Mouse (Mus musculus): ENCODE measurements around the gene Vmn1r230. TPM values are rescaled to one million over a fixed set of nuclear protein-coding genes. Genes with fewer than 3 reads are reported as not detected.

The Vmn1r230 gene
- polyA plus RNA-seq (2014; fragmentation: Illumina TruSeq; extraction: RNeasy Lipid Tissue Mini Kit (QIAGEN cat#74804); ENCODE audit: low read depth, low replicate concordance), result not detected

GRCm38 (mm10) chr17:20840144-20840543 is at the start of gene Vmn1r230:
Vmn1r230 (plus strand) TSS chr17:20840444.

GRCm38 (mm10) chr17:20811255-20811654 is 29.0 kb upstream of the Vmn1r230 start, which contains the start of gene Vmn1r229:
Vmn1r229 (plus strand) TSS chr17:20811555.

Other genes starting within 250 kb of the Vmn1r230 start
- gene Vmn2r110, start 244.0 kb upstream of the Vmn1r230 start, polyA plus RNA-seq (2014; fragmentation: Illumina TruSeq; extraction: RNeasy Lipid Tissue Mini Kit (QIAGEN cat#74804); ENCODE audit: low read depth, low replicate concordance), result not detected
- gene Fpr-rs3, start 215.6 kb upstream of the Vmn1r230 start, polyA plus RNA-seq (2014; fragmentation: Illumina TruSeq; extraction: RNeasy Lipid Tissue Mini Kit (QIAGEN cat#74804); ENCODE audit: low read depth, low replicate concordance), result not detected
- gene Vmn1r226, start 157.6 kb upstream of the Vmn1r230 start, polyA plus RNA-seq (2014; fragmentation: Illumina TruSeq; extraction: RNeasy Lipid Tissue Mini Kit (QIAGEN cat#74804); ENCODE audit: low read depth, low replicate concordance), result not detected
- gene Vmn1r227, start 110.6 kb upstream of the Vmn1r230 start, polyA plus RNA-seq (2014; fragmentation: Illumina TruSeq; extraction: RNeasy Lipid Tissue Mini Kit (QIAGEN cat#74804); ENCODE audit: low read depth, low replicate concordance), result not detected
- not detected for gene Vmn1r228, start 54.3 kb upstream of the Vmn1r230 start, polyA plus RNA-seq (2014; fragmentation: Illumina TruSeq; extraction: RNeasy Lipid Tissue Mini Kit (QIAGEN cat#74804); ENCODE audit: low read depth, low replicate concordance)
- gene Vmn1r229, start 28.9 kb upstream of the Vmn1r230 start, polyA plus RNA-seq (2014; fragmentation: Illumina TruSeq; extraction: RNeasy Lipid Tissue Mini Kit (QIAGEN cat#74804); ENCODE audit: low read depth, low replicate concordance), result not detected
- not detected for gene Vmn1r231, start 64.6 kb downstream of the Vmn1r230 start, polyA plus RNA-seq (2014; fragmentation: Illumina TruSeq; extraction: RNeasy Lipid Tissue Mini Kit (QIAGEN cat#74804); ENCODE audit: low read depth, low replicate concordance)
- not detected for gene Vmn1r232, start 79.3 kb downstream of the Vmn1r230 start, polyA plus RNA-seq (2014; fragmentation: Illumina TruSeq; extraction: RNeasy Lipid Tissue Mini Kit (QIAGEN cat#74804); ENCODE audit: low read depth, low replicate concordance)
- gene Ppp2r1a, start 104.9 kb downstream of the Vmn1r230 start, polyA plus RNA-seq (2014; fragmentation: Illumina TruSeq; extraction: RNeasy Lipid Tissue Mini Kit (QIAGEN cat#74804); ENCODE audit: low read depth, low replicate concordance), result 161 TPM
- gene Vmn1r233, start 156.0 kb downstream of the Vmn1r230 start, polyA plus RNA-seq (2014; fragmentation: Illumina TruSeq; extraction: RNeasy Lipid Tissue Mini Kit (QIAGEN cat#74804); ENCODE audit: low read depth, low replicate concordance), result not detected
- gene Zfp160, start 168.5 kb downstream of the Vmn1r230 start, polyA plus RNA-seq (2014; fragmentation: Illumina TruSeq; extraction: RNeasy Lipid Tissue Mini Kit (QIAGEN cat#74804); ENCODE audit: low read depth, low replicate concordance), result 15.0 TPM

All from adipose tissue, adult 10 weeks (tissue).